In genomic region chr6:86446927-86447568, GRCm38 (mm10) we compare ENCODE assay signal across 24 mouse cellular contexts. TPM values are rescaled to one million over a fixed set of nuclear protein-coding genes. Genes with fewer than 3 reads are reported as not detected.
DNase-seq lines count a peak whose midpoint lies in the region; ATAC-seq and TF ChIP-seq lines count a peak whose summit lies in the region.
"Had no signal": no experiment of that assay in that cellular context is flagged by ENCODE, and none has a peak within 500 bp of the region (broad histone marks: within the 10 kb centered on the region; RNA-seq: fewer than 3 reads in every experiment).

No protein-coding gene starts in this region.

- TF ChIP-seq CTCF in CH12.LX (conservative IDR thresholded peaks at IDR 0.05 in 1 of 2, IDR thresholded peaks at IDR 0.05 in 1 of 2; ENCODE audit: low read depth in 2 of 2, low read length in 2 of 2): no peak

- peak; percentile 54; the same call in 1 of the 2 replicates for ATAC-seq in common myeloid progenitor, adult 5-6 weeks (replicated peaks; ENCODE audit: low read depth, poor library complexity, severe bottlenecking)
- peak; percentile 31 for ATAC-seq in megakaryocyte progenitor cell, adult 5-6 weeks (replicated peaks; ENCODE audit: poor library complexity)
- ATAC-seq: forebrain, embryonic 16.5 days; hindbrain, postnatal 0 days had no signal

- dilution Hi-C loops in CH12.LX (cut with MboI; ENCODE audit: extremely low pct_ligation_motif_present, extremely low pct_unique_long_range_greater_than_20kb, low sequenced_read_pairs): no loop called here

- no peak overlapping the region for H3K4me3 ChIP-seq in heart, embryonic 10.5 days
- no peak overlapping the region for H3K4me3 ChIP-seq in CH12.LX (replicated peaks in 1 of 3; ENCODE audit: low read depth in 2 of 3, low read length in 2 of 3, poor library complexity in 1 of 3)
- H3K4me3 ChIP-seq: embryonic facial prominence, embryonic 13.5 days; forebrain, embryonic 12.5 days; heart, embryonic 15.5 days; hindbrain, embryonic 13.5 days had no signal

- H3K4me2 ChIP-seq in CH12.LX (ENCODE audit: insufficient read depth, low read depth, poor library complexity, severe bottlenecking): no peak overlapping the region
- H3K4me2 ChIP-seq: embryonic facial prominence, embryonic 13.5 days; forebrain, embryonic 12.5 days; heart, embryonic 11.5 days; heart, embryonic 15.5 days; hindbrain, embryonic 13.5 days had no signal

- no peaks in the 10 kb centered on the region for H3K27me3 ChIP-seq in heart, embryonic 10.5 days (ENCODE audit: insufficient read depth, poor library complexity, severe bottlenecking)
- H3K27me3 ChIP-seq in CH12.LX (replicated peaks): no peaks in the 10 kb centered on the region
- H3K27me3 ChIP-seq: embryonic facial prominence, embryonic 13.5 days; forebrain, embryonic 12.5 days; heart, embryonic 15.5 days; hindbrain, embryonic 13.5 days had no signal

- no peaks in the 10 kb centered on the region for H3K79me2 ChIP-seq in CH12.LX (replicated peaks; ENCODE audit: control insufficient read depth, extremely low read depth, insufficient read depth, poor library complexity, severe bottlenecking)

- H3K4me1 ChIP-seq in heart, embryonic 10.5 days: no peaks in the 10 kb centered on the region
- peaks cover 6 to 18% of the 10 kb centered on the region in 2 experiments for H3K4me1 ChIP-seq in CH12.LX (ENCODE audit: control insufficient read depth in 1 of 2, insufficient read depth in 2 of 2)
- H3K4me1 ChIP-seq: embryonic facial prominence, embryonic 13.5 days; forebrain, embryonic 12.5 days; heart, embryonic 15.5 days; hindbrain, embryonic 13.5 days had no signal

- in situ Hi-C loops in CH12.LX (cut with MboI; ENCODE audit: low pct_ligation_motif_present, low pct_unique_long_range_greater_than_20kb, low sequenced_read_pairs): no loop called here

- peaks cover 65% of the 10 kb centered on the region for H3K36me3 ChIP-seq in heart, embryonic 10.5 days
- H3K36me3 ChIP-seq in CH12.LX (replicated peaks in 1 of 2; ENCODE audit: control insufficient read depth in 1 of 2, insufficient read depth in 1 of 2, low read length in 1 of 2): peaks cover 26 to 64% of the 10 kb centered on the region in 2 experiments

- peak; percentile 42 for DNase-seq in heart, adult 11 months
- DNase-seq in heart, embryonic 10.5 days (ENCODE audit: low spot score): no peak
- peak; percentile 37 for DNase-seq in CH12.LX (ENCODE audit: extremely low read depth)
- DNase-seq in embryo, embryonic 9.5 days (ENCODE audit: extremely low spot score): no peak
- DNase-seq in c-Kit-positive CD71-positive TER-119-positive erythroid progenitor cells, embryonic 14.5 days (ENCODE audit: low spot score): no peak
- DNase-seq in urinary bladder, adult 2 months (ENCODE audit: low spot score): no peak
- DNase-seq: adrenal gland, postnatal 10 days; cerebellum, adult 18-20 months; cerebellum, postnatal 10 days; gastrocnemius, postnatal 25 days; heart, adult 18-20 months; heart, postnatal 14 days had no signal

- no peak overlapping the region for H3K9ac ChIP-seq in CH12.LX (ENCODE audit: insufficient read depth, low read depth)
- H3K9ac ChIP-seq: embryonic facial prominence, embryonic 13.5 days; forebrain, embryonic 12.5 days; heart, embryonic 15.5 days; hindbrain, embryonic 13.5 days had no signal

- no peak overlapping the region for H3K27ac ChIP-seq in heart, embryonic 10.5 days
- no peak overlapping the region for H3K27ac ChIP-seq in CH12.LX (ENCODE audit: insufficient read depth, low read depth)
- H3K27ac ChIP-seq: embryonic facial prominence, embryonic 13.5 days; forebrain, embryonic 12.5 days; heart, embryonic 15.5 days; hindbrain, embryonic 13.5 days; hindbrain, postnatal 0 days had no signal

- no peak for TF ChIP-seq RAD21 in CH12.LX (IDR thresholded peaks at IDR 0.05; ENCODE audit: low read depth, low read length)

- TF ChIP-seq EP300 in CH12.LX (IDR thresholded peaks at IDR 0.05; ENCODE audit: low read length): no peak

- no peaks in the 10 kb centered on the region for H3K9me3 ChIP-seq in heart, embryonic 10.5 days
- no peaks in the 10 kb centered on the region for H3K9me3 ChIP-seq in CH12.LX (replicated peaks; ENCODE audit: low read length)
- H3K9me3 ChIP-seq: embryonic facial prominence, embryonic 13.5 days; forebrain, embryonic 12.5 days; heart, embryonic 15.5 days; hindbrain, embryonic 13.5 days had no signal

- TF ChIP-seq POLR2A in CH12.LX (IDR thresholded peaks at IDR 0.05; ENCODE audit: low read depth, low read length): no peak

- WGBS in heart, embryonic 10.5 days: 90% methylated on average over 1 of the region's 1 CpGs

TF ChIP-seq in CH12.LX, 34 proteins besides CTCF, POLR2A, EP300 and RAD21:
- TF ChIP-seq ELF1 (IDR thresholded peaks at IDR 0.05; ENCODE audit: low read depth, low read length) (0 out of 2 replicates have a peak, but pooled peaks have one; percentile 14), HCFC1 (IDR thresholded peaks at IDR 0.05; ENCODE audit: low read depth, low read length) (no peak), ETS1 (conservative IDR thresholded peaks at IDR 0.05; ENCODE audit: low read depth, low read length) (no peak), RCOR1 (conservative IDR thresholded peaks at IDR 0.05; ENCODE audit: low read depth, low read length) (no peak)

RNA-seq across cellular contexts. Expression of gene C87436, which starts 8.9 kb away (rescaled TPM):
- 16.6 and 18.0 TPM in 2 replicates for polyA plus RNA-seq in heart, embryonic 10.5 days (2016; fragmentation: Nextera tagmentation; extraction: Ambion mirVana)
- 5.2 and 7.1 TPM in 2 replicates for total RNA-seq in CH12.LX (2012; rRNA removed)
- total RNA-seq in CH12.LX (2014; rRNA removed): 8.1 and 8.6 TPM in 2 replicates
- polyA plus RNA-seq in CH12.LX (2012; ENCODE audit: insufficient read length, low read depth): 8.5 and 8.7 TPM in 2 replicates
- total RNA-seq in common myeloid progenitor, adult 5-6 weeks (2017): 37.6 and 42.6 TPM in 2 replicates
- 27.1 and 45.4 TPM in 2 replicates for total RNA-seq in megakaryocyte progenitor cell, adult 5-6 weeks (2015)
- total RNA-seq in megakaryocyte progenitor cell, adult 5-6 weeks (2017): 25.6 and 45.9 TPM in 2 replicates
- polyA plus RNA-seq in urinary bladder, adult 2 months (2012; rRNA removed): 24.6 and 28.2 TPM in 2 replicates

RNA-seq across cellular contexts. Expression of gene Gm44790, which starts 20.6 kb away (rescaled TPM):
- polyA plus RNA-seq in heart, embryonic 10.5 days (2016; fragmentation: Nextera tagmentation; extraction: Ambion mirVana): 1.1 TPM in 1 of 2 replicates, not detected in the other
- total RNA-seq in CH12.LX (2012; rRNA removed): not detected in 2 replicates
- total RNA-seq in CH12.LX (2014; rRNA removed): not detected in 2 replicates
- polyA plus RNA-seq in CH12.LX (2012; ENCODE audit: insufficient read length, low read depth): not detected in 2 replicates
- not detected in 2 replicates for total RNA-seq in common myeloid progenitor, adult 5-6 weeks (2017)
- total RNA-seq in megakaryocyte progenitor cell, adult 5-6 weeks (2015): not detected in 2 replicates
- 1.8 TPM in 1 of 2 replicates, not detected in the other for total RNA-seq in megakaryocyte progenitor cell, adult 5-6 weeks (2017)
- 0.28 and 1.0 TPM in 2 replicates for polyA plus RNA-seq in urinary bladder, adult 2 months (2012; rRNA removed)
- total RNA-seq: gastrocnemius, adult 18-20 months; gastrocnemius, postnatal 25 days; heart, adult 18-20 months; heart, postnatal 14 days; hematopoietic stem cell, adult 5-6 weeks; hindbrain, postnatal 0 days had no signal
- polyA plus RNA-seq: embryonic facial prominence, embryonic 13.5 days; forebrain, embryonic 12.5 days; forebrain, embryonic 16.5 days; heart, embryonic 11.5 days; heart, embryonic 15.5 days; hindbrain, embryonic 13.5 days; hindbrain, postnatal 0 days; intestine, embryonic 14.5 days had no signal

RNA-seq across cellular contexts. Expression of gene Tia1, which starts 43.0 kb away (rescaled TPM):
- polyA plus RNA-seq in heart, embryonic 10.5 days (2016; fragmentation: Nextera tagmentation; extraction: Ambion mirVana): 144 and 177 TPM in 2 replicates
- 31.8 and 36.8 TPM in 2 replicates for total RNA-seq in CH12.LX (2012; rRNA removed)
- total RNA-seq in CH12.LX (2014; rRNA removed): 41.4 and 49.1 TPM in 2 replicates
- 34.0 and 36.1 TPM in 2 replicates for polyA plus RNA-seq in CH12.LX (2012; ENCODE audit: insufficient read length, low read depth)
- total RNA-seq in common myeloid progenitor, adult 5-6 weeks (2017): 110 and 120 TPM in 2 replicates
- total RNA-seq in megakaryocyte progenitor cell, adult 5-6 weeks (2015): 67.3 and 125 TPM in 2 replicates
- total RNA-seq in megakaryocyte progenitor cell, adult 5-6 weeks (2017): 75.5 and 98.4 TPM in 2 replicates
- 55.8 and 74.2 TPM in 2 replicates for polyA plus RNA-seq in urinary bladder, adult 2 months (2012; rRNA removed)

RNA-seq across cellular contexts. Expression of gene Pcyox1, which starts 50.1 kb away (rescaled TPM):
- 55.4 and 57.8 TPM in 2 replicates for polyA plus RNA-seq in heart, embryonic 10.5 days (2016; fragmentation: Nextera tagmentation; extraction: Ambion mirVana)
- 12.8 and 14.1 TPM in 2 replicates for total RNA-seq in CH12.LX (2012; rRNA removed)
- 10.7 and 12.9 TPM in 2 replicates for total RNA-seq in CH12.LX (2014; rRNA removed)
- polyA plus RNA-seq in CH12.LX (2012; ENCODE audit: insufficient read length, low read depth): 8.7 TPM in 2 replicates
- total RNA-seq in common myeloid progenitor, adult 5-6 weeks (2017): 32.1 and 42.2 TPM in 2 replicates
- 33.1 and 40.5 TPM in 2 replicates for total RNA-seq in megakaryocyte progenitor cell, adult 5-6 weeks (2015)
- 65.6 and 88.1 TPM in 2 replicates for total RNA-seq in megakaryocyte progenitor cell, adult 5-6 weeks (2017)
- polyA plus RNA-seq in urinary bladder, adult 2 months (2012; rRNA removed): 91.2 and 102 TPM in 2 replicates

Comparison
In these comparisons a context has a peak if more than half of its experiments do, and no peak if none do; other contexts are left out.
1. DNase-seq: peak in heart, adult 11 months (single experiment) and CH12.LX (single experiment); none in heart, embryonic 10.5 days (single experiment), embryo, embryonic 9.5 days (single experiment), c-Kit-positive CD71-positive TER-119-positive erythroid progenitor cells, embryonic 14.5 days (single experiment) and urinary bladder, adult 2 months (single experiment).